Mouse (Mus musculus) testis, adult 2 months (tissue): ENCODE results near the gene Spry1.

Source experiments
- CTCF ChIP-seq: fragments of 200-500 bp; IDR thresholded peaks from 2 replicates; pipeline ENCODE4 v1.5.1; 2012; ENCODE audit warnings: low read depth, mild to moderate bottlenecking, inconsistent platforms, low read length, moderate library complexity; ENCODE audit not compliant: control insufficient read depth, insufficient read depth, insufficient replicate concordance
- POLR2A ChIP-seq: fragments of 200-500 bp; IDR thresholded peaks from 2 replicates; pipeline ENCODE4 v1.6.1; 2012; ENCODE audit warnings: low read depth, mild to moderate bottlenecking, inconsistent platforms, low read length, moderate library complexity; ENCODE audit not compliant: control insufficient read depth

DNA sequence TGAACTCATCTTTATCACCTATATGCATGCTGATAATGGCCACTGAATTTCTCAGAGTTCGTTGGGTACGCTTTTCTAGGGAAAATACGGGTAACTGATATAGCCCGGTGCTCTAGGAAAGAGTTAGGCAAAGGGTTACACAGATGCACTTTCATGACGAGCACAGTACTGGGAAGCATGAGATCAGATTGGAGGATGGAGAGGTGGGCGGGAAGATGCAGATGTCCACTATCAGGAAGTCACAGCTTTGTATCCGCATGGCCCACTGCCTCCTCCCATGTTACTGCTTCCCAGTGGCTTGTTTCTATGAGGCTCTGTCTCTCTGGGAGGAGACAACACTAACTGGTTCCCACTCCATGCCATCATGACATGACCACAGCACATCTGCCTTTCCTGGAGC is 36.9 kb upstream of the Spry1 start:
- TF ChIP-seq POLR2A (no peak), CTCF (no peak)
